Mouse (Mus musculus) liver, adult 2 months (tissue): ENCODE results near the gene Cntnap5c. TPM values are rescaled to one million over a fixed set of nuclear protein-coding genes. Genes with fewer than 3 reads are reported as not detected.
A peak's percentile ranks its signal among the peaks of the same experiment; 100 is the strongest.

ENCODE experiments used
- DNase-seq: peaks from one replicate; pipeline ENCODE4 v3.0.0-alpha.2; 2011; ENCODE audit warnings: low read depth, low spot score; ENCODE audit errors: extremely low read depth
- H3K27ac ChIP-seq: fragments of 200-500 bp; replicated peaks from 2 replicates; pipeline ENCODE4 v1.5.1; 2012; ENCODE audit warnings: low read depth, mild to moderate bottlenecking, control low read depth, inconsistent platforms, low read length; ENCODE audit not compliant: insufficient read depth
- H3K27me3 ChIP-seq: fragments of 200-500 bp; 2 replicates; pipeline ENCODE4 v1.6.1; 2012; ENCODE audit warnings: mild to moderate bottlenecking, moderate library complexity, low read length, inconsistent platforms; ENCODE audit not compliant: control insufficient read depth, insufficient read depth
- H3K36me3 ChIP-seq: fragments of 200-500 bp; 2 replicates; pipeline ENCODE4 v1.6.1; 2012; ENCODE audit warnings: low read length, inconsistent platforms; ENCODE audit not compliant: control insufficient read depth, insufficient read depth
- H3K4me1 ChIP-seq: fragments of 200-500 bp; 2 replicates; pipeline ENCODE4 v1.6.1; 2011; ENCODE audit warnings: low read length; ENCODE audit not compliant: control insufficient read depth, insufficient read depth
- H3K4me3 ChIP-seq: fragments of 200-500 bp; 2 replicates; pipeline ENCODE4 v1.5.1; 2011; ENCODE audit warnings: low read depth, mild to moderate bottlenecking, control low read depth, low read length, moderate library complexity; ENCODE audit not compliant: insufficient read depth
- H3K79me2 ChIP-seq: fragments of 200-500 bp; 2 replicates; pipeline ENCODE4 v1.6.1; 2012; ENCODE audit warnings: inconsistent platforms, mild to moderate bottlenecking, low read length, moderate library complexity; ENCODE audit not compliant: control insufficient read depth, insufficient read depth
- H3K9ac ChIP-seq: fragments of 200-500 bp; 2 replicates; pipeline ENCODE4 v1.6.1; 2012; ENCODE audit warnings: low read depth, mild to moderate bottlenecking, control low read depth, inconsistent platforms, low read length
- CTCF ChIP-seq: fragments of 200-500 bp; IDR thresholded peaks from 2 replicates; pipeline ENCODE4 v1.5.1; 2011; ENCODE audit warnings: low read depth, low read length, control low read depth
- POLR2A ChIP-seq: fragments of 200-500 bp; IDR thresholded peaks from 2 replicates; pipeline ENCODE4 v1.6.1; 2011; ENCODE audit warnings: low read length, control low read depth; ENCODE audit not compliant: insufficient read depth; ENCODE audit errors: extremely low read depth
- WGBS: fragments of 180-500 bp; shearing (Covaris S2); methylation state at CpG from one replicate; pipeline ENCODE4 v1.1.7; 2018; 5-methylcytosine and 5-hydroxymethylcytosine counted together
- polyA plus RNA-seq: library from polyadenylated mRNA; depleted of rRNA; stranded (reverse); fragments of >200 nt; gene quantifications from 2 replicates; pipeline ENCODE4 v1.2.3, GENCODE M21; 2012
- total RNA-seq: library from RNA; depleted of rRNA; stranded (reverse); fragments of >200 nt; gene quantifications from 2 replicates; pipeline ENCODE4 v1.2.3, GENCODE M21; 2014

Cntnap5c gene
- total and polyA plus RNA-seq, 2 experiments: not detected

DNA sequence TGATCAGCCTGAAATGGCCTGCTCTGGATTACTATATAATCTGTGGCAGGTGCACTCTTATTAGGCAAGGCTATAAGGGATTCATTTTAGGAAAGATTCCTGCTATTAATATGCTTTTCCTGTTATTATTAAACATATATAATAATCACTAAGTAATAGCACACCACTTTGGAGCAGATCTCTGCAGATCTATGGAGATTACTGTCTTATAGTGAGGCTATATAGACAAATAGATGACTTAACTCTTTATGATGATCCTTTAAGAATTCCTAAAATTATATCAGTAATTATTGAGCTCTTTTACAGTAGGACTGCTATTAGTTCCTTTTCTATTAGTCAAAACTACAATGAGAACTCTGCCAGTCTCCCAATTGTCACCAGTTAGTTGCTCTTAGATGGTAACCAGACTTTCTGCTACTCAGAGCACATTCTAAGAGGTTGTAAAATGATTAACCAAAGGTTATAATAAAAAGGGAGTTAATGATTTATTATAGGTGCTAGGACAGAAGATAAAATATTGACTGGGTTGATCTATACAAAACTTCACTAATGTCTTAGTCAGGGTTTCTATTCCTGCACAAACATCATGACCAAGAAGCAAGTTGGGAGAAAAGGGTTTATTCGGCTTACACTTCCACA is 18.9 kb downstream of the Cntnap5c start:
- Histone ChIP-seq H3K27me3 (no peaks in the 10 kb centered on the region), H3K9ac (no peak overlapping the region), H3K4me1 (no peaks in the 10 kb centered on the region), H3K36me3 (no peaks in the 10 kb centered on the region), H3K4me3 (no peak overlapping the region), H3K79me2 (no peaks in the 10 kb centered on the region), H3K27ac (no peak overlapping the region)
- no peak for DNase-seq
- WGBS: 79% methylated on average over 1 of the region's 1 CpGs
- no peak for TF ChIP-seq CTCF
- no peak for TF ChIP-seq POLR2A

DNA sequence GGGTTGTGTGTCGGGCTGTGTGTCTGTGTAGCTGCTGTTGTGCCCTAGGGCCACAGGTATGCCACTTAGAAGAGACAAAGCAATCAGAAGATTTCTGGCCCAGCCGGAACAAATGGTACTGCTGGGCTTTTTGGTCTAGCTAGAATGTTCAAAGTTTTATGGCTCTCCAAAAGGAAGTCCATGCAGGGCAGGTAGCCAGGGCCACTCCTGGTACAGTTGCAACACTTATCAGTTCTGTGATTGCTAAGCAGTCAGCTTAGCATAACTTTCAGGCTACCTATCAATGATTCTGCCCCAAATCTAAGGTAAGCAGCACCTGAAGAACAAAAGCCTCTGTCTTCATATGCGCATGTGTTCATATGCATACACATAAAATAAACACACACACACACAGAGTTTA is 26.0 kb downstream of the Cntnap5c start:
- WGBS: 73% methylated on average over 3 of the region's 3 CpGs
- DNase-seq: no peak
- no peak for TF ChIP-seq CTCF
- TF ChIP-seq POLR2A: no peak

DNA sequence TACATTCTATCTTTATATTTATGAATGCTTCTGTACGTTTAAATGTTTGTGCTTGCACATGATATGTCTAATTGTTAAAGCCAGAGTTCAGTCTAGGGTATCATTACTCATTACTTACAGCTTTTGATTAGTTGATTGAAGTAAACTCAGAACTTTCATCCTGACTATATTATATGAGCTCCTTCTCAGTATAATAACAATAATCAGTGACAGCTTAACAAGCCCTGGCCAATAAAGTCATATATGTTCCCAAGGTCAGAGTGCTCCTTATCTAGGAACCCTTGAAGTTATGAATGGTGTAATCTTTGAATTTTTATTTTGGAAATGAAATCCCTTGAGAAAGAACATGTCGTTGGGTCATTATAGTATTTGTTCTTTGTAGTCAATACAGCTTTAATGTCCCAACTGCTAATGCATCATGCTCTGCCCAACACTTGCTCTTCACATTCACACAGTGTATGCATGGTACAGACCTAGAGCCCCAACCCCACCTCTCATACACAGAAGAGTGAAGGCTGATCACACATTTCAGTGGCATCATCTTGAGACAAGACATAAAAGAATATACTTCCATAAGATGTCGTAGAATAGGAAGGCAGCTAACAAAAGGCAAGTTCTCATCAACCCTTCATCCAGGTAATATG is 27.4 kb downstream of the Cntnap5c start:
- no peak overlapping the region for H3K4me3 ChIP-seq
- H3K9ac ChIP-seq: no peak overlapping the region
- H3K4me1 ChIP-seq: no peaks in the 10 kb centered on the region
- no peak overlapping the region for H3K27ac ChIP-seq
- H3K79me2 ChIP-seq: no peaks in the 10 kb centered on the region
- TF ChIP-seq POLR2A: no peak
- TF ChIP-seq CTCF: no peak
- no peaks in the 10 kb centered on the region for H3K27me3 ChIP-seq
- 73% methylated on average over 3 of the region's 3 CpGs for WGBS
- DNase-seq: no peak
- no peaks in the 10 kb centered on the region for H3K36me3 ChIP-seq

More for the DNA sequence above, 26.0 kb downstream of the Cntnap5c start:
- no peaks in the 10 kb centered on the region for H3K36me3 ChIP-seq
- H3K79me2 ChIP-seq: no peaks in the 10 kb centered on the region
- no peaks in the 10 kb centered on the region for H3K27me3 ChIP-seq
- H3K4me1 ChIP-seq: no peaks in the 10 kb centered on the region
- no peak overlapping the region for H3K4me3 ChIP-seq
- H3K27ac ChIP-seq: no peak overlapping the region
- H3K9ac ChIP-seq: no peak overlapping the region

DNA sequence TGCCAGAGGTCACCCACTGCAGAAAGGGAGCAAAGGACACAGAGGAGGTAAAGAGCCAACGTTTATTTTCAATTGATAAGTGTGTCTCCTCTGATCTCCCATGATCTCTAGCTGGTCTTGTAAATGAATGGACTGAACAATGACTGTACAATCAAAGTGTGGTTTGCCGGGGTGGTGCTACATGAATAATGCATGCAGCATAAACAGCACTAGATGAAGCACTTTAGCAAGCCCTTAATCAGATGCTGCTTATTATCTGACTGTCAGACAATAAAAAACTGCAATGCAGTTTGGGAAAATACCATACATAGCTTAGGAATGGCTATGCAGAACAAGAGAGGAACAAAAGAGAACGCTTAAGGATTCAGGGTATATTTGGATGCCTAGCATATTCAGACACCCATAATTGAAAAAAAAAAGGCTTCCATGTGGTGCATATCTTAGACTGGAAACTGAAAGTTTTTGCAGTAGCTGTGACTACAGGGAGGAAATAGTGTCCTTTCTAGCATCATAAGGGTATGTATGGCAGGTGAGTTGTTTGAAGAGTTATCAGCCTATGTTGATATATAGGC is 30.1 kb downstream of the Cntnap5c start:
- peak; percentile 3 for DNase-seq
- Histone ChIP-seq H3K79me2 (no peaks in the 10 kb centered on the region), H3K27ac (no peak overlapping the region), H3K4me3 (no peak overlapping the region), H3K4me1 (no peaks in the 10 kb centered on the region), H3K9ac (no peak overlapping the region), H3K27me3 (no peaks in the 10 kb centered on the region), H3K36me3 (no peaks in the 10 kb centered on the region)
- 60% methylated on average over 3 of the region's 3 CpGs for WGBS
- no peak for TF ChIP-seq CTCF
- TF ChIP-seq POLR2A: no peak

DNA sequence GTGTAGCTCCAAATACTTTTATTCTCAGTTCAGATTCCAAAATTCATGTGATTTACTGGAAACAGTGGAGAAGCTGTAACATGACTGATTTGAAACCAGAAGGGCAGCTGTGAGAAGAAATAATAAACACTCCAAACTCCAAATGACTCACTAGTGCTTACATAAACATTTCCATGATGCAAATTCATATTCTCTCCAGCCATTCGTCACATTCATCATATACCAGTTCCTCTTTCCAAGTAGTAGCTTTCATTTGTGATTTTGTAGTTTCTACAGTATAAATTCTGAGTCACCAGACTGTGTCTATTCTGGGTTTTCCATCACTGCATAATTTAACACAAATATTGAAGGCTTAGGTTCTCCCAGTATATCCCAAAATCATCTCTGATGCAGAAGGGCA is 31.8 kb downstream of the Cntnap5c start:
- H3K27me3 ChIP-seq: no peaks in the 10 kb centered on the region
- WGBS: 74% methylated on average over 1 of the region's 1 CpGs
- H3K79me2 ChIP-seq: no peaks in the 10 kb centered on the region
- TF ChIP-seq CTCF: no peak
- TF ChIP-seq POLR2A: no peak
- DNase-seq: no peak
- no peak overlapping the region for H3K4me3 ChIP-seq
- H3K36me3 ChIP-seq: no peaks in the 10 kb centered on the region
- H3K4me1 ChIP-seq: no peaks in the 10 kb centered on the region
- no peak overlapping the region for H3K27ac ChIP-seq
- no peak overlapping the region for H3K9ac ChIP-seq
